Mouse (Mus musculus) layer of hippocampus, adult 9-10 months (tissue): ENCODE results near the gene Apba2.

ENCODE experiments used
- DNase-seq: peaks from one replicate; pipeline ENCODE4 v3.0.0; 2022; ENCODE audit warnings: low spot score

The Apba2 gene

DNA sequence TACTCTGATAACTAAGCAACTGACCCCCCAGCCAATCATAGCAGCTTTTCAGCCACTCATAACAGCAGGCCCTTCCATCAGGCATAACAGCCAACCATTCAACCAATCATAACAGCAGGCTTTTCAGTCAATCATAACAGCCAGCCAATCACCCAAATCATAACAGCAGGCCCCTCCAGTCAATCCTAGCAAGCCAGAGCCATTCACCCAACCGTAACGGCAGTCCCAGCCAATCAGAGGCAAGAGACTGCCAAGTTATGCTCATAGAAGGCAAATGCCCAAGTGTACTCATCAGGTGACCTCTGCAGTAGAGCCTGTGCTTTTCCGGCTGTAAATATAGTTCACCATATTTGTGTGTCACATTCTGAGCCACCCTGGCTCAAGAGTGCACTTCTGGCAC, 85.1 kb downstream of the Apba2 start:
- DNase-seq = no peak

DNA sequence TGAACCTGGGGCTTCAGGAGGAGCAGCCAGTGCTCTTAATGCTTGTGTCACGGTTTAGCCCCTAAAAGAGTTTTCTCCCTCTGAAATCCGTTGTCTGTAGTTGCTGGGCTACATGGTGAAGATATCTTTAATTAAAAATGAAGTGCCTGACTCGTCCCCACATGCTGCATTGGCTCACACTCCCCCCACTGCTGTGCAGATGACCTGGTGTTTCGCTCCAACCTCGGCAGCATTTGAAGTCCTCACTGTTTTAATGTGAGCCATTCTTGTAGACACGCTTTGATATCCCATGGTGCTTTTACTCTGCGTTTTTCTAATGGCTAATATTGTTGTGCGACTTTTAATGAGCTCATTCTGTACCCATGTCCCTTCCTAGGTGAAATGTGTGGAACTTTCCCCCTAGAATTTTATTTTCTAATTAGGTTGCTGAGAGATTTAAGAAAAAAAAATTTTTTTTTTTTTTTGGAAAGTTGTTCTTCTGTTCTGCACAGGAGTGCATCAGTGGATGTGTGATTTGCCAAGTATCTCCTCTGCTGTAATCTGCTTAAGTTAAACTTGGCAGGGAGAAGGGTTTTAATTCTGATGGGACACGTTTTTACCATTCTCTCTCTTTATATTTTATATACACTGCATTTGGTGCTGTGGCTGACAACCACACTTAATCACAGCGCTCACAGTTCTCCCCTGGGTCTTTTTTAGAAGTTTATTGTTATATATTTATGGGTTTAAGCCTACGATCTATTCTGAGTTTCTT, 87.3 kb downstream of the Apba2 start:
- DNase-seq = no peak

DNA sequence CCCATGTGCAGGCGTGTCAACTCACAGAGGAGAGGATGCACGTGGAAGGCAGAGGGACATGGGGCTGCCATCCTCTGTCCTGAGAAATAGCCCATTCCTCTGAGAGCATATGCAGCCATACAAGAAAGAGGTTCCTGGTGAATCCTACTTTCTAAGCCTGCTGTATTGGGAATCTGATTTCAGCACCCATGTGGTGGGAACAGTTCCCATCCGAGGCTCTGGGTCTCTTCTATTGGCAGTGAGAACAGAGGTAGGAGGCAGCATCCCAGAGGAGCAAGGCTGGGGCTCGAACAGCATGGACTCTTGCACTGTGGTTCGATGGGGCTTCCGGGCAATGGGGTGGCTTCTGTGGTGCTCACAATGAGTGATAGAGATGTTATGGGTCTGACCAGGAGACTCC, 93.8 kb downstream of the Apba2 start:
- DNase-seq = no peak

DNA sequence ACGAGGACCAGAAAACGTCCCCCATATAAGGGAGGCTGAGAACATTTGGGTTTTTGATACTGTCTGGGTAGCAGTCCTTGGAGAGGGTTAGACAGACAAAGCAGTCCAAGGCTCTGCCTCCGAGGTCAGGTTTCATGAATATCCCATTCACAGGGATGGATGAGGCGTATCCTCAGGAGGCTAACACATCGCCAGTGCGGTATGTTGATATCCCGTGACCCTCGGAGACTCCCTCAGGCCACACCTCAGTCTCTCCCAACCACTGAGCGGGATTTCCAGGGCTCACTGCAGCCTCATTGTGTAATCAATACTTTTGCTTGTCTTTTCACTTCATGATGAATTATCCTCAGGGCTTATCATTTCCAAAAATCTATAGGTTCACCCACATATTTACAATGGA, 95.1 kb downstream of the Apba2 start:
- DNase-seq = no peak

DNA sequence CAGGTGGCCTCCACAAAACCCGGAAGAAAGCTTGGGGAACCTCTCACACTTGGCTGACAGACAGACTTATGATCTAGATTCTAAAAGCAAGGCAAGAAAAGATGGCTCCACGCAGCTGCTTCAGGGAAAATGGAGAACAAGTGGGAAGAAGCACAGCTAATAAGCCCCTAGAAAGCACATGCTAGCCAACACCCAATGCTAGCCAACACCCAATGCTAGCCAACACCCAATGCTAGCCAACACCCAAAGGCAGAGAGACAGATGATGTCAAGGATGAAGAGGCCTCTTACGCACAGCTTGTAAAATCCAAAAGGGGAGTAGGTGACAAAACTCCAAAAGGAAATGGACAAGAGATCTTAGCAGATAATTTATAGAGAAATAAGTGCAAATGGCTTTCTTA, 108.4 kb downstream of the Apba2 start:
- no peak for DNase-seq

DNA sequence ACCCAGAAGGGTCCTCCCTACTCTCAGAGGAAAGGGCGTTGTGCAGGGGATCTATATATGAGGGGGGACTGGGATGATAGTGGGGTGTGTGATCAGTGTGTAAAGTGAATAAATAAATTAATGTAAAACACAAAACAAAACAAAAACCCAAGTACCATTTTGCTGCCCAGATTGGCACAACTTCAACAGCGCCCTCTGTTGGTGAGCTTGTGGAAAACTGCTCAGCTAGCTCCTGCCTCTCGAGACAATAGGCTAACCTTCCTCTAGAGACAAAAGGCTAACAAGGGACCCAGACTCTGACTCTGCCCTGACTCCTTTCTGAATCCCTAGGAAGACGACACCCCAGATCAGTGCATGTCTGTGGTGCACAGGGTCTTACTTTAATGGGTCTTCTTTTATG, 109.4 kb downstream of the Apba2 start:
- no peak for DNase-seq

DNA sequence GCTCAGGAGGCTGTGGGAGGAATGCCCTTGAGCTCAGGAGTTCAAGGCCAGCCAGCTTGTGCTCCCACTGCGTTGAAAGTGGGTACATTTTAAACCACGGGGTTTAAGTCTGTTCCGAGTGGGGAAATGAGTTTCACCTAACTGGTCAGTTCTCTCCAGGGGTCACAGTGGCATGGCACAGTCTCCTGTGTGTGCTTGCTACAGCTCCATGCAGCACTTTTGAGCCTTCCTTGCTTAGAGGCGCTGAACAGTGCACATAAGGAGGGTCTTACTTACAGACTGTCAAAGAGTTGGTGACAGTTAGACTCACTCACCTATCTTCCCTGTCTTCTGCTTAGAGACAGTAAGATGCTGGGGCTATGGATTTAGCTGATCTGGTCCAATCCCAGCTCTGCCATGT, 117.8 kb downstream of the Apba2 start:
- no peak for DNase-seq

DNA sequence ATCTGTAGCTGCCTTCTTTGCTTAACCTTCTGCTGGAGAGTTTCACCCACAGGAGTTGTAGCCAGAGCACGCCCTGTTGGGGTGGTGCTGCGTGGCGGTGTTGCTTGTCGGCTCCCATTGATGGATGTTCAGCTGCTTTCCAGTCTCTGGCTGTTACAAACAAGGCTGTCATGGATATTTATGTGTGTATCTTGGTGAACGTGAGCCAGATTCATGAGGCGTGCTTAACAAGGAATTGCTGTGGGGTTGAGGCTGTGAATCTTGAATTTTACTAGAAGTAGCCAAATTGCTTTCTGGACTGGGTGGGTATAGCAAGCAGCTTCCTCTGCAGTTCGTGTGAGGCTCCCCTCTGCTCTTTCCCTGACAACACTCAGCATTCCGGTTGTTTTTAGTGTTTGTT, 125.0 kb downstream of the Apba2 start:
- no peak for DNase-seq

DNA sequence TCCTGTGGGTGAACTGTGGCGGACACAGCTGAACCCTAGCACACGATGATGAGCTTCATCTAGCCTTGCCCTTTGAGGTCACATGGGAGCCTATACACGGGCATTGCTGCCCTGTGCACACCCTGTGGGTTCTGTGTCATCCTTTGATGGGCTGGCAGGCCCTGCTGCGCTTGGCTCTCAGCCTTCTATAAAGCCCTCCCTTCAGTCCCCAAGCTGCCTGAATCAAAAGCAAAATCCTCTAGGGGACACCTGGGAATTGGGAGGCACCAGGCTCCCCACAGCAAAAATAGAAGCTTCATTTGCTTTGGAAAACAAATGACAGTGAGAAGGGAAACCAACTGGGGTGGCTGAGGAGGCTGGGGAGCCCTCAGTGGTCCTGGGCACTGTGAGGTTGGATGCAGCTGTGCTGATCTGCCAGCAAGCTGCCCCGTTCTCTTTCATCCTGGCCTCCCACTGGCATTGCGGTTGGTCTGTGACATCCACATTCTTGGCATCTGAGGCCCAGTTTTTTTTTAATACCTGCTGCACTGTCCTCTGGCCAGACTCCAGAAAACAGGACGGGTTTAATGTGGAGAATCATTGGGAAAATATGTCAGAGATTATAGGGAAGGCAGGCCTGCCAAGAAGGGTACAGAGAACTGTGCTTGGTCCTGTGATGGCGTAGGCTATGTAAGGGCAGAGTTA, 126.6 kb downstream of the Apba2 start:
- no peak for DNase-seq

DNA sequence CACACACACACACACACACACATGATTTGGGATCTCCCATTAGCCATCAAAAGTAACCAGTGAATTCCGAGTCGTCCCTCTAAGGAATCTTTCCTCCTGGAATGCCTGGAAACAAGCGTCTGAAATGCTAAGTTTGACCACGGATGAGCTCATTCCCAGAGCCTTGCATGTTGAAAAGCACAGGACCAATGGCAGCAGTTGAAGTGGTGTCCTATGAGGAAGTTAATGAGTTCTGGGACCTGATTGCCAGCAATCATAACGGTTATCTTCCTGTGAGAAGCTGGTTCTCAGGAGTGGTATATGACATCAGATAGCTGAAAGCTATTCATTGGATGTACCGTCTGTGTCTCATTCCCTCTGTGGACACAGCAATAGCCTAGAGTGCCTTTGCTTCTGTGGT, 129.2 kb downstream of the Apba2 start:
- DNase-seq = no peak

DNA sequence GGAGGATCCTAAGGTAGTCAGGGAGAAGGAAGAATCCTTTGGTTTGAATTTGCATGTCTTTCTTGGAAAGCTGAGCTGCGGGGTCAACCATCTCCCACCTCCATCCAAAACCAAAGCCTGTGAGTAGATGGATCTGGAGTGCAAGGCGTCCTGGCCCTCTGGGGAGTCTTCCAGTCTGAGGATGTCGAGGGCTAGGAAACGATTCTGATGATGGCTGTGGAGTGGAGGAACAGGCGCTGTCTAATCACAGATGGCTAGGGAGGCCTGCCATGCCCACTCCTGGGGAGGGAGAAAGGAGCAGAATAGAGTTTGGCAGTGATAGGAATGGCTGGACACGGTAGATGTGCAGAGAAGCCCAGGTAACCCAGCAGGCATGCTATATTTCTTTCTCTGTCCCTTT, 129.6 kb downstream of the Apba2 start:
- no peak for DNase-seq

DNA sequence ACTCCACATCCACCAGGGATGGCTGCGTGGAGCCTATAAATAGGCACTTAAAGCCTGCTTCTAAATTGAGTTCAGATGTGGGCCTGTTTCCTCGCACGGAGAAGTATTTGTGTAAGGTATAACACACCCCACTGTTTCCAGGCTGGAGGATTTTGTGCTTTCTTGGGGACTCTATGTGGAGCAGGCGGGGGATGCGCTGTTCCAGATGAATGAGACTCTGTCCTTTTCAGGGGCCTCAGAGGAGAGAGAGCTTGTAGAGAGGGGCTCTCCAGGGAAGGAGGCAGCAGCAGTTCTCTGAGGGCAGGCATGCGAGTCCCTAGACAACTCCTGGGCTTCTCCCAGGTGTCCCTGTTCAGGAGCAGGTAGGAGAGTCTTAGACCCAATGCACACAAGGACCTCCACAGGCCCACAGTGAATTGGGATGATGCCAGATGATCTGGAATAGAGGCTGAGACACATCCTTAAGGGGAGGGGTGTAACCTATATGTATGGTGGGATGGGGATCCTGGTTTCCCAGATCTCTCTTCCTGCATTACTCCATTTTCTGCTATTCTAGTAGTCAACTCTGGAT, 130.4 kb downstream of the Apba2 start:
- DNase-seq = no peak

DNA sequence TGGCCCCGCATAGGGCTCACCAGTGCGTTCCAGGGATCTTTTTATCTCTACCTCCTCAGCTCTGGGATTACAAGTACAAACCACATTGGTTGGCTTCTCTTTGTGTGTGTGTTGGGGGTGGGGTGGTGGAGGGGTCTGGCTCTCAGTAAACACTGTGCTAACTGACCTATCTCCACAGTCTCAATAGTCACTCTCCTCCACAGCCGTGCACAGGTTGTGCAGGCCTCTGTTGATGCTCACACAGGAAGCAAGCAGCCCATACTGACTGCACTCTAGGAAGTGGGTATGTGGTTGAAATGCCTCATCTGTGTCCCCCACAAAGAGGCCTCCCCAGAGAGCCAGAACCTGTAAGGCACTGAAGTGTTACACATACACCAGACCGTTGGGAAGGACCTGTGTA, 131.7 kb downstream of the Apba2 start:
- no peak for DNase-seq

DNA sequence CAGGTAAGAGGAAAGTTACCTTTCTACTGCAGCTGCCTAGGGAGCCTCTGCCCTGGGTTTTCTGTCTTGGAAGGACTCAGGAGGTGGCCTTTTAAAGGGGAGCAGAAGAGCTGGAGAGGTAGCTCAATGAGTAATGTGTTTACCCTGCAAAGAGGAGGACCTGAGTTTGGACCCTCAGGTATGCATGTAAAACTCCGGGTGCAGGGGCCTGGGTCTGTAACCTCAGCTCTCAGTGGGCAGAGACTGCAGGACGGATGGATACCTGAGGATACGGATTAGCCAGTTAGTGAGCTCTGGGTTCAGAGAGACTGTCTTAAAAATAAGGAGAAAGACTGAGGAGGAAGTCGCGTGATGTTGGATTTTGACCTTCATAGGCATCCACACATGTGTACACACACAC, 132.4 kb downstream of the Apba2 start:
- DNase-seq = no peak

DNA sequence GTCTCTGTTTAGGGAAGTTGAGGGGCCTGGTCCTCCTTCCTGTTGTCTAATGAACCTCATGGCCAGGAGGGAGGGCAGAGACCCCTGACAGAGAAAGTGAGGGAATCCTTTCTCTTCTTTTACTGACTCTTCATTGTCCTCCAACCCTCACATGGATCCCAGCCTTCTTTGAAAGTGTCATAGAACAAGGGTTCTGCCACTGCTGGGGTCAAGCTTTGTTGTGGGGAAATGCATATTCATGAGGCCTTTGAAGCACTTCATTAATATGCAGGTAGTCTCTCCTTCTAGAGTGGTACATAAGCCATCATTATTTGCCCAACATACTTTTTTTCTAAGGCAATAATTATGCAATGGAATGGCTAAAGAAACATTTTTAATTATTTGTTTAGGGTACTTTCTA, 133.0 kb downstream of the Apba2 start:
- no peak for DNase-seq

DNA sequence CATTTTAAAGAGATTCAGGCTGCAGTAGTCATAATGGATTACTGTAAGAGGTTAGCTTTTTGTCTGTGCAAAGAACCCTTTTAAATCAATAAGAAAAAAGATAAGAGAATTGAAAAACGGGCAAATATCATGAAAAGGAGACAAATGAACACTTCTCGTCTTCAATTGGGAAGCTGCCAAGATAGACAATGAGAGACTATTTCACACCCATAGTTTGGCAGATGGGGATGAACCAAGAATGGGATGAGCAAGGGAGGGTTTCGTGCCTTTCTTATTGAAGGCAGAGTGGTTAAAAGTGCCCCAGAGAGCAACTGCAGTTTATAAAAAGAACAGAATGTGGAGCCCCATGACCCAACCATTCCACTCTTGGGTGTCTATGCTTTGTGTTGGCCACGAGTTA, 137.4 kb downstream of the Apba2 start:
- DNase-seq = no peak

DNA sequence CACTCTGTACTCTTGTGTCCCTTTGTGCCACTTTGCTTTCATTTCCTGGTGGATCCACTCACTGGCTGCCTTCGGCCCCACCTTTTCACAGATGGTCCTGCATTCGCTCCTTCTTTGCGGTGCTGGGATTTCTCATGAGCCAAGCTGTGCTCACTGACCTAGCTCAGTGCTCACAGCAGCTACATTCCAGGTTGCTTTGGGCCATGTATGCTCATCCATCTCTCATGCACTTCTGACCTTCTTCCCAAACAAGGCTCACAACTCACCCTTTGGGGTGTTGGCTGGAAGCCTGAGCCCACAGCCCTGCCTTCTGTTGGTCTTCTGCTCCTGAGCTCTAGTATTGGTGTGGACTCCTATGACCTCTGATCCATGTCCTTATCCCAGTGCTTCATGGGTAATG, 139.1 kb downstream of the Apba2 start:
- no peak for DNase-seq

DNA sequence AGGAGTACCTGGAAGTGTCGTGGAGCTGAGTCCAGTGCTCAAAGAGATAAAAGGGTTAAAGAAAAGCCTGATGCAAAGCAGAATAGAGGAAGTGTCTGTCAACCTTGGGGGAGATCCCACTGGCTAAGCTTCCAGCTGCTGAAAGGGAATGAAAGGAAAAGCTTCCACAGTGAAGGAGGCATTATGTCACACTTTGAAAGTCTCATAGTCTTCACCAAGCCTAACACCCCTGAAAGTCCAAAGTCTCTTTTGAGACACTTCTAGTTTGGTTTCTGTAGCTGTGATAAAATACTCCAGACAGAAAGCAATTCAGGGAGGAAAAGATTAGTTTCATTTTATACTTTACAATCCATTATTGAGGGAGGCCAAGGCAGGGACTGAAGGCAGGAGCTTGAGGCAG, 141.4 kb downstream of the Apba2 start:
- no peak for DNase-seq

DNA sequence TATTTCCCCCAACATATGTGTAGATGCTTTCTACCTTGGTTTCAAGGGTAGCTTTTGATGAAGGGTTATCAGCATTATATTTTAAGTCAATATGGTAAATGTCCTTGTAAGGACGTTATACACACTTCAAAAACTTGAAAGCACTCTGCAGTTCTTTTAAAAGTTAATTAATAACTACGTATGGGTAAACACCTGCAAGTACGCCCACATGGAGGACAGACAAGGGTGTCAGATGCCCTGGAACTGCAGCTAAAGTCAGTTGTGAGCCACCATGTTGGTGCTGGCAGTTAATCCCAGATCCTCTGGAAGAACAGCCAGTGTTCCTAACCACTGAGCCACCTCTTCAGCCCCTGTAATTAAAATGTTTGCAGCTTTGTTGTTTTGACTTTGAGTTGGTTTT, 144.0 kb downstream of the Apba2 start:
- DNase-seq = no peak

DNA sequence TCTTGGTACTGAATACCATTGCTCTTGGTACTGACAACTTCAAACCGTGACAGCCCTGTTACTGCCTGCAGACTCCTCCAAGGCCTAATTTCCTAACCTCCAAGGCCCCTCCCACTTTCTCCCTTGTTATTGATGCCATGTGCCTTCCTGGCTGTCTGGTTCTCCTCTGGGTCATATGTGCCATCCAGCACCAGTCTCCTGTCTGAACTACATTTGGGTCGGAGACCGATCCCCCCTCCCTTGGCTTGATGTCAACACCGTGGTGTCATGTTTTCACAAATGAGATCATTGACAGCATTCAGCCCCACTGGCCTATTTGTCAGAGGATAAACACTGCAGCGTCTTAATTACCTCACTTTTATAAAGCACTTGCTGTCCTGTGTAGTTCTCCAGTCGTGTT, 144.5 kb downstream of the Apba2 start:
- no peak for DNase-seq

DNA sequence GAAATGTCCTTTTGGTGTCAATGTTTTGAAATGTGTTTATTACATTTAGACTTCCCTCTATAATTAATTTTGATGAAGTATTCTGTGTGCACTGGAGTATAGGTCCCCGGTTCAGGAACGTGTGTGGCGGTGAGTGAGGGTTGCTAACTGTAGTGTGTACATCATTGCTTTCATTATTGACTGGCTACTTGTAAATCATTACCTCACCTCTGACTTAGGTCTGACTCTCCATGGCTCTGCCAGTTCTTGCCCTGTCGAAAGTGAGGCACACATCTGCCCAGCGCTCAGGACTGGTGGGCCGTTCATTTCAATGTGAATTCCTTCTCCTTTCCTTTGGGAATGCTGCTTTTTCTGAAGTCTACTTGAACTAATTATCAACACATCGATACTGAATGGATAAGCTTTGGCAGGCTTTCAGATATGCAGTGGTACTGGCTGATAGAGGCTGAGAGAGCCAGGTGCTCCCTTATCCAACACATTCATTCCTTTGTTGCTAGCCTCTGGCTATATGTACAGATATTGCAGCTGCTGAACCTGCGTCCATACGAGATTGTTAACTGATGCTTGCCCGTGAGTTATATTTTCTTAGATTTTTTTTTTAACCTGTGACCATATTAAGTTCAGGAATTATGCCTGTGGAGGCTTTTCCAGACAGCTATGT, 147.6 kb downstream of the Apba2 start:
- no peak for DNase-seq

DNA sequence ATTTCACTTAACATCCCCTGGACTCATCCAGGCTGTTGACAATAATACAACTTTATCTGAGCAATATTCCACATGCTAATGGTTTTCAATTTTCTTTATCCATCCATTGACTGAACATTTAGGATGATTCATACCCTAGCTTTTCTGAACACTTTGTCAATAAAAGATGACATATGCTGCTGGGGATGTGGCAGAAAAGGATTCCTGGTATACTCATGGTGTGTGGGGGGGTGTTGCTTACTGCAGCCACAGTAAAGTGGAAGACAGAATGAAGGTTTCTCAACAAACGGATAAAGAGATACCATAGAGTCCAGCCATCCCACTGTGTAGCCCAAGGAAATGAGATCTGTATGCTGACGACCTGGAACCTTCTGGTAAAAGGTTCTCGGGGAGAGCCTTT, 150.5 kb downstream of the Apba2 start:
- no peak for DNase-seq

DNA sequence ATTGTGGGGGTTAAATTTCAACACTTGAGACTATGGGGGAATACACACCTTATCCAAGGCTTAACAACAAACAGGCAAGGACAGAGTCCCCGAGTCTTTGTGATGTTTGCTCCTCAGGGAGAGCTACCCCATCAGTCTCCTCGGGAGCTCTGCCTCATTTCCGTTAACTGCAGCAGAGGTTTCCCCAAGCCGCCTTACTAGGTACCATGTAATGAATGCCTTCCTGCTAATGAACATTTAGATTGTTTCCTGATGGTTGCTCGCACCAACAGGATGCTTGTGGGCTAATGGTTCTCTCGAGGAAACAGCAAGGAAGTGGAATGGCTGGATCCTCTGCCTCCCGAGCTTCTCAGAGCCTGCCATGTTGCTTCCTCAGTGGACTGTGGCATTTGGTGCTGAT, 155.3 kb downstream of the Apba2 start:
- DNase-seq = no peak
